Mouse (Mus musculus) 416B (cell line): ENCODE measurements around the gene Zfp933.
"Not testable (repeated sequence)": the region's sequence is repeated elsewhere in the genome, so short reads cannot be mapped to it uniquely, and the experiment has no call there.

ENCODE experiments used
- DNase-seq: peaks from one replicate; pipeline ENCODE4 v3.0.0; 2011; ENCODE audit warnings: low read depth

The Zfp933 gene

DNA sequence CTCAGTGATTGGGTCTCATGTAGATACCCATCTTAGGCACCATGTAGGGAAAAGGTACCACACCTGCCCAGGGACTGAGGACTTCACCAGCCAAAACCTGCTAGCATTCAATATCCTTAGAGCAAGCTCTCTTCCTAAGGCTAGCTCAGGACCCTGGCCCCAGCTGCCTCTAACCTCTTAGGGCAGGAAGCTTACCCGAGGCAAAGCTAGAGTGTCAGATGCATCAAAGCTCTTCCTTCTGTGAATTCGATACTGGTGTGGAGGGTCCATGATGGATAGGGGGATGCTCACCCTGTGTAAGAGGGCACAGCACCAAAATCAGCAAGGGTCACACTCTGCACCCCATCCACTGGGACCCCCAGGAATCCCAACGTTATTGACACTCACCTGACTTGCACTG lies 13.9 kb upstream of the Zfp933 start:
- no peak for DNase-seq

DNA sequence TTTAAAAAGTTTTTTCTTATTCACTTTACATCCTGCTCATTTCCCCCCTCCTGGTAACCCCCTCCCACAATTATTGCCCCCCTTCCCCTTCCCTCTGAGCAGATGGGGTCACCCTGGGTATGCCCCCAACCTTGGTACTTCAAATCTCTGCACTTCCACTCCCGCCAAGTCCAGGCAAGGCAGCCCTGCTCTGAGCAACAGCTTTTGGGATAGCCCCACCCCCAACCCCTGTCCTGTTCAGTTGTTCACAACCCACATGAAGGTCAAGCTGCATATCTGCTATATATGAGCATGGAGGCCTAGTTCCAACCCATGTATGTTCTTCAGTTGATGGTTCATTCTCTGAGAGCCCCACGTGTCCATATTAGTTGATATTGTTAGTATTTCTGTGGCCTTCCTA lies 2.6 kb upstream of the Zfp933 start:
- no peak for DNase-seq

DNA sequence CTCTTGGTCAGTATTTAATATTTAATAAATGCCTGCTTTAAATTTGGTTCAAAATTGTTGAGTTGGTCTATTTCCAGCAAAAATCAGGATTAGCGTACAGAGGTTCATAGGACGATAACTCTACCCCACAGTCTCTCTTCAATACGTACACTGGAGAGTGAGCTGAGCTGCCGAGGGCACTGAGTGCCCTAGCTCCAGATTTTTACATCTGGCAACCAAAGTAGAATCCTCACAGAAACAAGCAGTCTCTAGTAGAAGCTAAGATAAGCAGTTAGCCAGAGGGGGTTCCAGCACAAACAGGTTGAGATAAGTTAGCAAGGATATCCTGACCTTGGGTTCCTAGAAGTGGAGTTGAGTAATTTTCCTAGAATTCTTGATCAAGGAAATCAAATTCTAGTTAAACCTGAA lies 422 bp upstream of the Zfp933 start:
- no peak for DNase-seq

DNA sequence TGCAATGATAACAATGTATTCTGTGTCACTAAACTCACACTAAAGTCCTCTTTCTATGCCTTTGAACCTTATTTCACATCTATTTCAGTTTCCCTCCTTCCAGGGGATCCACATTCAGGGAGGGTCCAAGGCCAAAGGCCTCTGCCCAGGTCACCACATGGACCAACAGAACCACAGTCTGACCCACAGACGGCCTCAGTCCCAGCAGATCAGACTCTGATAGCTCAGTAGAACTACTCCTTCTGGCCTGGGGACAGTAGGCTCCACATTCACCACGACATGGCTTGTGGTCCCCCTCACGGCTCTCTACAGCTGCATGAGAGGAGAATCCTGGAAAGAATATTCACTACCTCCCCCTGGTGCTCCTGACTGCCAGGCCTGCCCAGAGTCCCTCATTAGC lies 5.3 kb downstream of the Zfp933 start:
- DNase-seq: no peak

DNA sequence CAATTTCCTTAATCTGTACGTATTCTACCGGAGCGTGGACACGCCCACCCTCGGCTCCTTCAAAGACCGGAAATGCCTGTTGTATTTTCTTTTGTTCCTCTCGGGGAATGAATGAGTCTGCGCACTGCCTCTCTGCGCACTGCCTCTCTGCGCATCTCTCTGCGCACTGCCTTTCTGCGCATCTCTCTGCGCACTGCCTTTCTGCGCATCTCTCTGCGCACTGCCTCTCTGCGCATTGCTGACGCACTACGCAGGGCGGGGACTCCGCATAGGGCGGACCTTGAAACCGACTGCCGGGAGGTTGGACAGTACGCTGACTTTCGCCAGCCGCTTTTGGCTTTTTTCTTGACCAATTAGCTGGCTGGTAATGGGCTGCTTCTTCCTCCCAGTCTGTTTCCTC lies 8.9 kb downstream of the Zfp933 start:
- DNase-seq: not testable (repeated sequence)

DNA sequence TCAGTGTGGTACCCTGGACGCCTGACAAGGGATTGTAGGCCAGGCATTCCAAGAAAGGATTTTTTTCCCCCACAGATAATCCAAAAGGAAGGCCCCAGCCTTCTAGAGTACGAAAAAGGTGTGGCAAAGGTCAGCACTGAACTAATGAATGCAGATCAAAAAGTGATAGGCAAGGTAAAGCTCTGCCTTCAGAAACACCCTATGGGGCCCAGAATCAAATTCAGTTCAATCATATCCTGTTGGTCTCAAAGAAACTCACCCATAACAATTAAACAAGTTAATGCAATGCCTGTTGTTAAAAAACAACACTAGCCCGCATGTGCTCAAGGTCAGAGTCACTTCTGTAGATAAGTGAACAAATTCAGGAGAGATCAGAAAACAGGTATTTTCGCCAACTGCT lies 23.8 kb downstream of the Zfp933 start:
- DNase-seq: no peak

DNA sequence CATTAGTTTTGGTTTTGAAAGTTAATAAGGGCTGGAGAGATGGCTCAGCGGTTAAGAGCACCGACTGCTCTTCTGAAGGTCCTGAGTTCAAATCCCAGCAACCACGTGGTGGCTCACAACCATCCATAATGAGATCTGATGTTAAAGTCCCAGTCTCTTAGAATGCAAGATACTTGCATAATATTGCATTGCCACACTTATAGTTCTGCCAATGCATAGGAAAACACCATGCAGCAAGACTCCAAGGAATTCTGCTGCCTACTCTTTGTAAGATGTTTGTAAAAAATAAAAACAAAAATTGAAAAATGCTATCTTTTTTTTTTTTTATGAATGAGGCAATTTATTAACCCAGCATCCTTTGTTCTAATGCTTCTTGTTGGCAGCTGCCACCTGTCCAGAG lies 26.8 kb downstream of the Zfp933 start:
- DNase-seq: not testable (repeated sequence)

DNA sequence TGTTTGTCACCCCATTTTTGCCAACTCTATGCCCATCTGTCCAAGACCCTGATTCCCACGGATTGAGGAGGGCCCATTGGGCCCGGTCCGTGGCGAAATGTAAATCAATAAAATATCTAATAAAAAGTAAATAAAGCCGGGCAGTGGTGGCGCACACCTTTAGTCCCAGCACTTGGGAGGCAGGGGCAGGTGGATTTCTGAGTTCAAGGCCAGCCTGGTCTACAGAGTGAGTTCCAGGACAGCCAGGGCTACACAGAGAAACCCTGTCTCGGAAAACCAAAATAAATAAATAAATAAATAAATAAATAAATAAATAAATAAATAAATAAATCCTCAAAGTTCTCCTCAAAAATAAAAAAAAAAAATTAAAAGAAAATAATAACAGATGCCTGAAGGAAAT lies 28.5 kb downstream of the Zfp933 start:
- not testable (repeated sequence) for DNase-seq

DNA sequence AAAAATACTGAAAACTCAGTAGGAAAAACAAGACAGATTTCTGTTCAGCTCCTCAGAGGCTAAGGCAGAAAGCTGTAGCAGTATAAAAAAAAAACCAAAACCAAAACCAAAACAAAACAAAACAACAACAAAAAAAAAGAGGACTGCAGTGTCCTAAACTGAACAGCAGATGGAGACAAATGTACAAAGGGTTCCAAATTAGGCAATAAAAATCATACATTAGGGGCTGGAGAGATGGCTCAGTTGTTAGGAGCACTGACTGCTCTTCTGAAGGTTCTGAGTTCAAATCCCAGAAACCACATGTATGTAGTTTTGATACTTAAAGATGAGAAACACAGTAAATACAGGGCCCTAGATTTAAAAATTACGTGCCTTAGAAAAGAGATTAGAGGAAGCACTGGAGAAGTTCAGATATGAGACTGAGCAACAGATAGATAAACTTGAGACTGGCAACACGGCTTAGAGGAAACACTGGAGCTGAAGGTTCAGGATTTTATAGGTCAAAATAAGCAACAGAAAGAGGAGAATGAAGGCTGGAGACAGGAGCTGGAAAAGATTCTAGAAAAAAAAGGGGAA lies 33.5 kb downstream of the Zfp933 start:
- DNase-seq: peak; percentile 75

DNA sequence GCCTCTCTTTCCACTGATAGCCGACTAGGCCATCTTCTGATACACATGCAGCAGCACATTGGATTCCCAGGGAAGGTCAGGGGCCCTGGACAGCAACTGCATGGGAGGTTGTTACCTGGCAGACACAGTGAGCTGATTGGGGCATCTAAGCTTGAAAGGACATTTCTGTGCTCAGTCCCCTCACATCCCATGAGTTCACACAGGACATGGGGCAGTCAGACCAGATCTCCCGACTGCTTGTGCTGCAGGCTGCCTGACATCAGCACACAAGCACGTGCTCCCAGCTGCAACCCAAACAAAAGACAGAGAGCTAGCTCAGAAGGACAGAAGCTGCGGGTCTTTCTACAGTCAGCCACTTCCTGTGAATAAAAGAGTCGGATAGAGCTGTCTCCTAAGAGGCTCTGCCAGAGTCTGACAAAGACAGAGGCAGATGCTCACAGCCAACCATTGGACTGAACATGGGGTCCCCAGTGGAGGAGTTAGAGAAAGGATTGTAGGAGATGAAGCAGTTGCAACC lies 34.9 kb downstream of the Zfp933 start:
- DNase-seq: no peak

DNA sequence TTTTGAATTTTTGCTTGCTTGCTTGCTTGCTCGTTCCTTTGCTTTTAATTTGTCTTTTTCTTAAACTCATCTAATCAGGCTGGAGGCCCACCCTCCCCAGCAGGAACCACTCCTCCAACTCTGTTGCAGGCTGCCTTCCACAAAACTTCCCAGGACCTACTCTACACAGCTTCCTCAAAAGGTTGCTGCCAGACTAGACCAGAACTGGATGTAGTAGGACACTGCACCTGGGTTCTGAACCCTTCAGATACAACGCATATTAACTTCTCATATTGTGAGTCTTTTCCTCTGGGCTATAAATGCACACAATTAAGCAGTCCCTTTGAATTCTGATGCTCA lies 38.2 kb downstream of the Zfp933 start:
- DNase-seq: not testable (repeated sequence)

DNA sequence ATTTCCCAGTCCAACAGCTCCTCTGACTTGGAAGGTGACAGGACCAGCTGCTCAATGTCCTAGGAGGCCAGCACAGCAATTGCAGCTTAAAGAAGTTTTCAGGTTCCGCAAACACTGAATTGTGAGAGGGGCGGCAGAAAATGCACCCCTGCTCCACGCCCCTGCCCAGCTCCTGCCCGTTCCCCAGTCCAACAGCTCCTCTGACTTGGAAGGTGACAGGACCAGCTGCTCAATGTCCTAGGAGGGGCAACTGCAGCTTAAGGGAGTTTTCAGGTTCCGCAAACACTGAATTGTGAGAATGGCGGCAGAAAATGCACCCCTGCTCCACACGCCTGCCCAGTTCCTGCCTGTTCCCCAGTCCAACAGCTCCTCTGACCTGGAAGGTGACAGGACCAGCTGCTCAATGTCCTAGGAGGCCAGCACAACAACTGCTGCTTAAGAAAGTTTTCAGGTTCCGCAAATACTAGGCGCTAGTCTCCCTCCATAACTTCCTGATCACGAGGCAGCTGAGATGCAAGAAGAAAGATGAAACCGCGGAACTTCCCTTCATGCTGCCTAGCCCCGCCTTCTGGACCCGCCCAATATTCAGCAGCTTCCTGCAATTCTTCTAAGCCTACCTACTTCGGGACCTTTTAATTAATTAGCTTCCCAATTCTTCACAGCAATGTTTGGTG lies 38.7 kb downstream of the Zfp933 start, which contains the start of gene Zfp984:
Gene Zfp984, minus strand, starts transcription at position 497 of the 674 bp plus-strand sequence.
- peak; percentile 79 for DNase-seq

DNA sequence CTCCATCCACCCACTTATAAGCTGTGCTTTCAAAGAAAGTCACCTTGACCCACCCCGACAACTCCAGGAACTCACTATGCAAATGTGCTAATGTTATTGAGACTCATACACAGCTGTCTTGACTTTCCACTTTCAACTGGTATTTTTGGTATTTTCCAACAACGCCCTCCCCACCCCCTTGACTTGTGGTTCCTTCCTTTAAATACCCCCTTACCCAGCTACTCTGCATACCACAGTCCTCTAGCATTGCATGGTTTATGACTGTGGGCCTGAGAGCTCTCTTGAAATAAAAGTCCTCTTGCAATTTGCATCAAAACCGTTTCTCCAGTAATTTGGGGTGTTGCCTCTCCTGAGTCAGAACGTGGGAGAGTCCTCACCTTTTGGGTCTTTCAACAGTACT lies 39.7 kb downstream of the Zfp933 start:
- peak; percentile 21 for DNase-seq

DNA sequence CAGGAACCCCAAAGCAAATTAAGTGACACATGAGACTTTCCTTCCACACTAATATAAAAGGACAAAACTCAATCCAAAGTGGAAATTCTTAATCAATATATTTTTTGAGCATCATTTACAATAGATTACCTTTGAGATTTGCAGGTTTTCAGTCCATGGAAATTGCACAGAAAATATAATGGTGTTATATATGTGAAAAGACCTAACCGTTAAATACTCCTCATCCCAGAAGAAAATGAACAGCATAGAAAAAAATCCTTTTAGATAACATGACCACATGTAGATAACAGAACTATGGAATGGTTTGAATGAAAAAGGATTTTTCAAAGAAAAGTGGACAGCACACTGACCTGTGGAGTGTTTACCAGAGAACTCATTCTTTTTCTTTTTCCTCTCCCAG lies 52.9 kb downstream of the Zfp933 start:
- not testable (repeated sequence) for DNase-seq

DNA sequence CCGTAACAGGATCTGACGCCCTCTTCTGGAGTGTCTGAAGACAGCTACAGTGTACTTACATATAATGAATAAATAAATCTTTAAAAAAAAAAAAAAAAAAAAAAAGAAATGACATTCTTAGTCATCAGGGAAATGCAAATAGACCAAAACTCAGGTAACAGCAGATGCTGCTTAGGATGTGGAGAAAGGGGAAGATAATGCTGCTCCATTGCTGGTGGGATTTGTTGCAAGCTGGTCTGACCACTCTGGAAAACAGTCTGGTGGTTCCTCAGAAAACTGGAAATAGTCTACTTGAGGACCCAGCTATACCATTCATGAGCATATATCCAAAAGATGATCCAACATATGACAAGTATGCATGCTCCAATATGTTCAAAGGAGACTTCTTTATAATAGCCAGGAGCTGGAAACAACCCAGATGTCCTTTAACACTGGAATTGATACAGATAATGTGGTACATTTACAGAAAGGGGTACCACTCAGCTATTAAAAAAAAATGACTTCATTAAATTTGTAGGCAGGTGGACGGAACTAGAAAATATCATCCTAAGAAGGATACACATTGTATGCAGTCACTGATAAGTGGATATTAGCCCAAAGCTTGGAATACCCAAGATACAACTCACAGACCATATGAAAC lies 54.0 kb downstream of the Zfp933 start:
- not testable (repeated sequence) for DNase-seq

DNA sequence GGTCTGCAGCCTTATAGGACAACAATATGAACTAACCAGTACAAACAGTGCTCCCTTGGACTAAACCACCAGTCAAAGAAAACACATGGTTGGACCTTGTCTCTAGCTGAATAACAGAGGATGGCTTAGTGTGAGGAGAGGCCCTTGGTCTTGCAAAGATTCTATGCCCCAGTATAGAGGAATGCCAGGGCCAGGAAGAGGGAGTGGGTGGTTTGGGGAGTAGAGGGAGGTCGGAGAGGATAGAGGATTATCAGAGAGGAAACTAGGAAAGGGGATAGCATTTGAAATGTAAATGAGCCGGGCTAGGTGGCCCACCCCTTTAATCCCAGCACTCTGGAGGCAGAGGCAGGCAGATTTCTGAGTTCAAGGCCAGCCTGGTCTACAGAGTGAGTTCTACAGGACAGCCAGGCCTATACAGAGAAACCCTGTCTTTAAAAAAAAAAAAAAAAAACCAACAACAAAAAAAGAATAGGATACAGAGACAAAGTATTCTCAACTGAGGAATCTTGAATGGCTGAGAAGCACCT lies 54.7 kb downstream of the Zfp933 start:
- not testable (repeated sequence) for DNase-seq

DNA sequence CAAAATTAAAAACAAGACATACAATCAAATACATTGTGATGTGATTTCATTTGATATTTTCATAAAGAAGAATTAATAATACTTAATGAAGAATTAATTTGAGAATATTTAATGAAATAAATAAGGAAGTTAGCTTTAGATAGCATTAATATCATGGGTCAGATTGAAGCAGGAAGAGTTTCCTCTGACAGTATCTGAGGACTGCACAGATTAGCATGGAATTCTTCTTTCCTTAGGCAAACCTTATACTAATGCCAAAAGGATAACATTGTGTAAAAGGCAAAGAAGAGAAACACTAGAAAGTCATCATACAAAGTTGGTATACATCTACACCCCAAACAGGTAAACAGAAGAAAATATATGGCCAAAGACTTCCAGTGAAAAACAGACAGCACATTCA lies 56.4 kb downstream of the Zfp933 start:
- DNase-seq: not testable (repeated sequence)
